Mouse (Mus musculus) adrenal gland, adult 8-10 months (tissue): ENCODE results near the gene Gm20388. TPM values are rescaled to one million over a fixed set of nuclear protein-coding genes. Genes with fewer than 3 reads are reported as not detected.

Experiments used
- DNase-seq: peaks from one replicate; pipeline ENCODE4 v3.0.0; 2022
- total RNA-seq, 4 experiments: library from RNA; stranded (reverse); gene quantifications; 2 replicates each; pipeline ENCODE4 v1.2.4; 2022

Gm20388 gene
- total RNA-seq, 4 experiments from 2014 or later: 1.7 to 16.9 (median 5.8) TPM

GRCm38 (mm10) chr8:120751226-120752081 lies 840.8 kb downstream of the Gm20388 start:
- no peak for DNase-seq

GRCm38 (mm10) chr8:120752082-120752452 lies 841.4 kb downstream of the Gm20388 start:
- peak; percentile 86 for DNase-seq

GRCm38 (mm10) chr8:120753476-120753875 lies 842.8 kb downstream of the Gm20388 start:
- DNase-seq: no peak

- no peak for DNase-seq
Measured at GRCm38 (mm10) chr8:120755306-120756297, 845.0 kb downstream of the Gm20388 start.

- DNase-seq: no peak
Measured at GRCm38 (mm10) chr8:120758005-120758404, 847.4 kb downstream of the Gm20388 start.

GRCm38 (mm10) chr8:120759847-120760246 lies 849.2 kb downstream of the Gm20388 start:
- no peak for DNase-seq

GRCm38 (mm10) chr8:120760341-120761215 lies 849.9 kb downstream of the Gm20388 start:
- no peak for DNase-seq

GRCm38 (mm10) chr8:120763267-120763666 lies 852.6 kb downstream of the Gm20388 start:
- no peak for DNase-seq

- no peak for DNase-seq
Measured at GRCm38 (mm10) chr8:120764638-120765037, 854.0 kb downstream of the Gm20388 start.

GRCm38 (mm10) chr8:120766622-120767021 lies 856.0 kb downstream of the Gm20388 start:
- no peak for DNase-seq

- no peak for DNase-seq
Measured at GRCm38 (mm10) chr8:120768454-120769218, 858.0 kb downstream of the Gm20388 start.

GRCm38 (mm10) chr8:120777184-120777583 lies 866.5 kb downstream of the Gm20388 start:
- DNase-seq: no peak

GRCm38 (mm10) chr8:120777732-120778131 lies 867.1 kb downstream of the Gm20388 start:
- DNase-seq: no peak

- DNase-seq: no peak
Measured at GRCm38 (mm10) chr8:120779106-120779505, 868.5 kb downstream of the Gm20388 start.

- no peak for DNase-seq
Measured at GRCm38 (mm10) chr8:120783781-120784180, 873.1 kb downstream of the Gm20388 start.

GRCm38 (mm10) chr8:120786753-120787152 lies 876.1 kb downstream of the Gm20388 start:
- no peak for DNase-seq

- peak; percentile 62 for DNase-seq
Measured at GRCm38 (mm10) chr8:120787631-120788030, 877.0 kb downstream of the Gm20388 start.

GRCm38 (mm10) chr8:120792710-120793109 lies 882.1 kb downstream of the Gm20388 start:
- DNase-seq: no peak

GRCm38 (mm10) chr8:120795944-120796635 lies 885.4 kb downstream of the Gm20388 start:
- DNase-seq: peak; percentile 65

- DNase-seq: no peak
Measured at GRCm38 (mm10) chr8:120797019-120797727, 886.5 kb downstream of the Gm20388 start.
